Mouse (Mus musculus) hindbrain, embryonic 13.5 days (tissue): ENCODE data around the gene Kmt5c. TPM values are rescaled to one million over a fixed set of nuclear protein-coding genes. Genes with fewer than 3 reads are reported as not detected.

ENCODE experiments used
- polyA plus RNA-seq: library from polyadenylated mRNA; unstranded; fragments of >200 nt; fragmentation: Nextera tagmentation; extraction: Ambion mirVana; gene quantifications from 2 replicates; pipeline ENCODE4 v1.2.1, GENCODE M21; 2015

Gene Kmt5c
- polyA plus RNA-seq, 1 experiment from 2014 or later, result 79.4 TPM

Other genes starting within 250 kb of the Kmt5c start
- gene Ppp1r12c, start 238.4 kb upstream of the Kmt5c start, polyA plus RNA-seq, result 39.6 and 49.7 TPM in 2 replicates
- gene Tnnt1, start 223.7 kb upstream of the Kmt5c start, polyA plus RNA-seq, result 7.4 and 7.5 TPM in 2 replicates
- gene Tnni3, start 215.9 kb upstream of the Kmt5c start, polyA plus RNA-seq, result 3.8 and 3.9 TPM in 2 replicates
- gene Dnaaf3, start 207.7 kb upstream of the Kmt5c start, polyA plus RNA-seq, result 2.0 and 2.8 TPM in 2 replicates
- 78.7 and 82.6 TPM in 2 replicates for gene Syt5, start 192.6 kb upstream of the Kmt5c start, polyA plus RNA-seq
- gene Ptprh, start 136.1 kb upstream of the Kmt5c start, polyA plus RNA-seq, result 0.71 and 0.97 TPM in 2 replicates
- 3.5 and 3.8 TPM in 2 replicates for gene Tmem86b, start 108.7 kb upstream of the Kmt5c start, polyA plus RNA-seq
- 9.7 and 12.4 TPM in 2 replicates for gene Ppp6r1, start 81.1 kb upstream of the Kmt5c start, polyA plus RNA-seq
- gene Hspbp1, start 55.0 kb upstream of the Kmt5c start, polyA plus RNA-seq, result 128 and 137 TPM in 2 replicates
- 7.2 and 7.5 TPM in 2 replicates for gene Brsk1, start 49.5 kb upstream of the Kmt5c start, polyA plus RNA-seq
- gene Tmem150b, start 14.9 kb upstream of the Kmt5c start, polyA plus RNA-seq, result 0.12 and 0.19 TPM in 2 replicates
- gene Cox6b2, start 13.0 kb downstream of the Kmt5c start, polyA plus RNA-seq, result 16.4 and 21.1 TPM in 2 replicates
- not detected in 2 replicates for gene Fam71e2, start 31.2 kb downstream of the Kmt5c start, polyA plus RNA-seq
- 0.38 and 0.56 TPM in 2 replicates for gene Il11, start 42.7 kb downstream of the Kmt5c start, polyA plus RNA-seq
- not detected in 2 replicates for gene Tmem190, start 42.8 kb downstream of the Kmt5c start, polyA plus RNA-seq
- 2.5 and 3.5 TPM in 2 replicates for gene Tmem238, start 49.5 kb downstream of the Kmt5c start, polyA plus RNA-seq
- gene Rpl28, start 52.8 kb downstream of the Kmt5c start, polyA plus RNA-seq, result 239 and 250 TPM in 2 replicates
- 252 and 267 TPM in 2 replicates for gene Ube2s, start 72.5 kb downstream of the Kmt5c start, polyA plus RNA-seq
- gene Shisa7, start 104.6 kb downstream of the Kmt5c start, polyA plus RNA-seq, result 10.9 and 11.6 TPM in 2 replicates
- 3.9 and 4.9 TPM in 2 replicates for gene Isoc2b, start 130.1 kb downstream of the Kmt5c start, polyA plus RNA-seq
- gene Isoc2a, start 137.0 kb downstream of the Kmt5c start, polyA plus RNA-seq, result 0.75 and 0.78 TPM in 2 replicates
- gene Gm36210, start 166.4 kb downstream of the Kmt5c start, polyA plus RNA-seq, result 0.26 and 0.45 TPM in 2 replicates
- 3.6 and 4.9 TPM in 2 replicates for gene Zfp628, start 175.1 kb downstream of the Kmt5c start, polyA plus RNA-seq
- gene Nat14, start 181.9 kb downstream of the Kmt5c start, polyA plus RNA-seq, result 25.4 and 27.7 TPM in 2 replicates
- 0.73 and 1.3 TPM in 2 replicates for gene Ssc5d, start 185.7 kb downstream of the Kmt5c start, polyA plus RNA-seq
- gene Sbk2, start 224.3 kb downstream of the Kmt5c start, polyA plus RNA-seq, result 0.25 TPM in 1 of 2 replicates, not detected in the other
- gene Sbk3, start 231.1 kb downstream of the Kmt5c start, polyA plus RNA-seq, result 0.19 and 0.49 TPM in 2 replicates